Mouse (Mus musculus) R1 (cell line): ENCODE measurements around the gene Sept11.

Experiments
- DNase-seq: peaks from one replicate; pipeline ENCODE4 v3.0.0-alpha.2; 2018; ENCODE audit warnings: low read depth, low spot score

Sept11 gene

GRCm38 (mm10) chr5:93126222-93126929 lies 33.1 kb downstream of the Sept11 start:
- peak; percentile 90 for DNase-seq

- DNase-seq: peak; percentile 66
Measured at GRCm38 (mm10) chr5:93126930-93127562, 33.8 kb downstream of the Sept11 start.

- peak; percentile 88 for DNase-seq
Measured at GRCm38 (mm10) chr5:93127722-93128121, 34.5 kb downstream of the Sept11 start.

GRCm38 (mm10) chr5:93128765-93129164 lies 35.5 kb downstream of the Sept11 start:
- no peak for DNase-seq

- peak; percentile 63 for DNase-seq
Measured at GRCm38 (mm10) chr5:93129953-93130352, 36.7 kb downstream of the Sept11 start.

- no peak for DNase-seq
Measured at GRCm38 (mm10) chr5:93131401-93131800, 38.2 kb downstream of the Sept11 start.

- no peak for DNase-seq
Measured at GRCm38 (mm10) chr5:93133445-93134244, 40.4 kb downstream of the Sept11 start.

- DNase-seq: no peak
Measured at GRCm38 (mm10) chr5:93135368-93136107, 42.3 kb downstream of the Sept11 start.

- no peak for DNase-seq
Measured at GRCm38 (mm10) chr5:93136956-93137586, 43.8 kb downstream of the Sept11 start.

- DNase-seq: no peak
Measured at GRCm38 (mm10) chr5:93139350-93139749, 46.1 kb downstream of the Sept11 start.

GRCm38 (mm10) chr5:93140747-93141146 lies 47.5 kb downstream of the Sept11 start:
- DNase-seq: no peak

GRCm38 (mm10) chr5:93143360-93144091 lies 50.3 kb downstream of the Sept11 start:
- DNase-seq: no peak

- DNase-seq: no peak
Measured at GRCm38 (mm10) chr5:93144874-93145273, 51.6 kb downstream of the Sept11 start.

- DNase-seq: no peak
Measured at GRCm38 (mm10) chr5:93145504-93145903, 52.3 kb downstream of the Sept11 start.

- no peak for DNase-seq
Measured at GRCm38 (mm10) chr5:93149969-93150777, 56.9 kb downstream of the Sept11 start.

- DNase-seq: no peak
Measured at GRCm38 (mm10) chr5:93151985-93152384, 58.7 kb downstream of the Sept11 start.

GRCm38 (mm10) chr5:93152451-93152850 lies 59.2 kb downstream of the Sept11 start:
- DNase-seq: no peak

- no peak for DNase-seq
Measured at GRCm38 (mm10) chr5:93154401-93154800, 61.2 kb downstream of the Sept11 start.

- peak; percentile 53 for DNase-seq
Measured at GRCm38 (mm10) chr5:93163541-93163940, 70.3 kb downstream of the Sept11 start.
